ENCODE assay signal across 8 mouse cellular contexts in the genomic region with DNA sequence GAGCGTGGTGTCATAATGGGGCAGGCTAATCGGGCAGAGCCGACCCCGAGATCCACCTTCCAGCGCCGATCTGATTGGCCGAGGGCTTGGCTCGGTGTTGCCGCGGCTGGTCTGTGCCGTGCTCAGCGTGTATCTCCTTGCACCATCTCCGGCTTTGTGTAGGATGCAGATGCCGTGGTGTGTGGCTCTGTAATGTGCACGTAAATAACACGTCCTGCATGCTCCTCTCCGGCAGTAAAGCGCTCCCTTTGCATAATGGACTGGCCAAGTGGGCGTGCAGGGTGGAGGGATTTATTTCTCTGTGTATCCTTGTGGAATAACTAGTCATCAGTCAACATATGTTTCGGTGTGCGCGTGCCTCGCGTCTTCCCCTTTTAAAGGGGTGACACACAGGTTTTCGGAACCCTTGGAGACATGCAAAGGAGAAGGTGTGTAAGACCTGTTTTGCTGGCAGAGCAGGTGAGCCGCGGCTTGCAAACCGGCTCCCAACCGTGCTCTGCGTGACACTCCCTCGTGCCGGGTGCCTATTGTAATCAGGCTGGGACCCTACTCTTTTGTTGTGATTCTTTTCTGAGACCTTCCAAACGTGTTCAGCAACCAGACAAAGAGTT. TPM values are rescaled to one million over a fixed set of nuclear protein-coding genes. Genes with fewer than 3 reads are reported as not detected.
DNase-seq lines count a peak whose midpoint lies in the region; ATAC-seq and TF ChIP-seq lines count a peak whose summit lies in the region.

No protein-coding gene starts in this region.

- H3K4me1 ChIP-seq in embryonic facial prominence, embryonic 13.5 days, result peaks cover 30% of the 10 kb centered on the region
- H3K4me1 ChIP-seq in heart, embryonic 13.5 days, result peaks cover 41% of the 10 kb centered on the region
- H3K4me1 ChIP-seq in kidney, embryonic 16.5 days (ENCODE audit: insufficient read depth, low read length), result peaks cover 34% of the 10 kb centered on the region
- peaks cover 23% of the 10 kb centered on the region for H3K4me1 ChIP-seq in liver, embryonic 15.5 days (replicated peaks)
- peaks cover 12% of the 10 kb centered on the region; the same call in 1 of the 2 replicates for H3K4me1 ChIP-seq in neural tube, embryonic 11.5 days (ENCODE audit: control insufficient read depth, insufficient read depth, low read length)

- H3K4me3 ChIP-seq in C2C12 (ENCODE audit: insufficient read depth, poor library complexity, severe bottlenecking), result peak overlapping the region; percentile 63
- H3K4me3 ChIP-seq in embryonic facial prominence, embryonic 13.5 days, result peak overlapping the region; percentile 66
- H3K4me3 ChIP-seq in heart, embryonic 13.5 days, result peak overlapping the region; percentile 87
- peak overlapping the region; percentile 82 for H3K4me3 ChIP-seq in kidney, embryonic 16.5 days (ENCODE audit: low read length)
- peak overlapping the region; percentile 68 for H3K4me3 ChIP-seq in liver, embryonic 15.5 days (replicated peaks)
- peak overlapping the region; percentile 80 for H3K4me3 ChIP-seq in neural tube, embryonic 11.5 days (ENCODE audit: low read depth, low read length)

- H3K79me3 ChIP-seq in C2C12 (ENCODE audit: low read depth), result peaks cover 29% of the 10 kb centered on the region

- no peaks in the 10 kb centered on the region for H3K36me3 ChIP-seq in C2C12 (ENCODE audit: control insufficient read depth, insufficient read depth)
- H3K36me3 ChIP-seq in embryonic facial prominence, embryonic 13.5 days, result no peaks in the 10 kb centered on the region
- no peaks in the 10 kb centered on the region for H3K36me3 ChIP-seq in heart, embryonic 13.5 days
- H3K36me3 ChIP-seq in kidney, embryonic 16.5 days (ENCODE audit: insufficient read depth, low read length), result no peaks in the 10 kb centered on the region
- no peaks in the 10 kb centered on the region for H3K36me3 ChIP-seq in liver, embryonic 15.5 days (replicated peaks)
- H3K36me3 ChIP-seq in neural tube, embryonic 11.5 days (ENCODE audit: control insufficient read depth, insufficient read depth, low read length), result no peaks in the 10 kb centered on the region

- DNase-seq in adrenal gland, postnatal 36 days, result peak; percentile 88 to 89
- peak; percentile 90 for DNase-seq in neural tube, embryonic 11.5 days (ENCODE audit: low spot score)
- DNase-seq in testis, postnatal 14 days (ENCODE audit: low spot score), result peak; percentile 67

- peak overlapping the region; percentile 81 for H3ac ChIP-seq in C2C12 (ENCODE audit: control insufficient read depth, insufficient read length, low read depth)

- WGBS in embryonic facial prominence, embryonic 13.5 days, result under 1% methylated on average over 33 of the region's 33 CpGs
- under 1% methylated on average over 33 of the region's 33 CpGs for WGBS in heart, embryonic 13.5 days
- WGBS in kidney, embryonic 16.5 days, result under 1% methylated on average over 33 of the region's 33 CpGs
- WGBS in liver, embryonic 15.5 days (ENCODE audit: insufficient replicate concordance), result under 1% methylated on average over 33 of the region's 33 CpGs
- WGBS in neural tube, embryonic 11.5 days, result under 1% methylated on average over 33 of the region's 33 CpGs

- peak overlapping the region; percentile 45; the same call in 1 of the 2 replicates for H3K27ac ChIP-seq in embryonic facial prominence, embryonic 13.5 days
- H3K27ac ChIP-seq in heart, embryonic 13.5 days (replicated peaks), result no peak overlapping the region
- peak overlapping the region; percentile 48 for H3K27ac ChIP-seq in kidney, embryonic 16.5 days (ENCODE audit: low read length)
- 0 out of 2 replicates have a peak overlapping the region, but pooled peaks have one; percentile 48 for H3K27ac ChIP-seq in liver, embryonic 15.5 days (replicated peaks)
- H3K27ac ChIP-seq in neural tube, embryonic 11.5 days (ENCODE audit: low read depth, low read length), result peak overlapping the region; percentile 93

- peak; percentile 56; the same call in 1 of the 2 replicates for ATAC-seq in embryonic facial prominence, embryonic 13.5 days (ENCODE audit: insufficient number of reproducible peaks, insufficient read depth, low FRiP score, low TSS enrichment, low read depth)
- ATAC-seq in heart, embryonic 13.5 days (ENCODE audit: extremely low read depth, insufficient number of reproducible peaks, low FRiP score, low TSS enrichment), result peak; percentile 55; the same call in 1 of the 2 replicates
- peak; percentile 76 for ATAC-seq in kidney, embryonic 16.5 days (ENCODE audit: low FRiP score, low TSS enrichment)
- ATAC-seq in liver, embryonic 15.5 days (ENCODE audit: insufficient read depth), result peak; percentile 66
- peak; percentile 94 for ATAC-seq in neural tube, embryonic 11.5 days (ENCODE audit: insufficient read depth, low FRiP score, low TSS enrichment)

- peaks cover 52% of the 10 kb centered on the region for H3K79me2 ChIP-seq in C2C12 (ENCODE audit: control insufficient read depth, insufficient read depth)

- peak overlapping the region; percentile 78 for H3K4me2 ChIP-seq in embryonic facial prominence, embryonic 13.5 days
- H3K4me2 ChIP-seq in heart, embryonic 13.5 days, result peak overlapping the region; percentile 95
- peak overlapping the region; percentile 95 for H3K4me2 ChIP-seq in kidney, embryonic 16.5 days (replicated peaks; ENCODE audit: low read depth, low read length)
- peak overlapping the region; percentile 94 for H3K4me2 ChIP-seq in liver, embryonic 15.5 days
- H3K4me2 ChIP-seq in neural tube, embryonic 11.5 days (ENCODE audit: low read depth), result peak overlapping the region; percentile 70

- H3K9me3 ChIP-seq in embryonic facial prominence, embryonic 13.5 days, result no peaks in the 10 kb centered on the region
- H3K9me3 ChIP-seq in heart, embryonic 13.5 days, result no peaks in the 10 kb centered on the region
- no peaks in the 10 kb centered on the region for H3K9me3 ChIP-seq in kidney, embryonic 16.5 days (ENCODE audit: low read length)
- no peaks in the 10 kb centered on the region for H3K9me3 ChIP-seq in liver, embryonic 15.5 days (replicated peaks)
- H3K9me3 ChIP-seq in neural tube, embryonic 11.5 days (ENCODE audit: control insufficient read depth, low read length), result no peaks in the 10 kb centered on the region

- H3K9ac ChIP-seq in embryonic facial prominence, embryonic 13.5 days, result peak overlapping the region; percentile 83
- H3K9ac ChIP-seq in heart, embryonic 13.5 days, result peak overlapping the region; percentile 90
- H3K9ac ChIP-seq in kidney, embryonic 16.5 days (replicated peaks; ENCODE audit: low read length), result peak overlapping the region; percentile 79
- peak overlapping the region; percentile 59; the same call in 1 of the 2 replicates for H3K9ac ChIP-seq in liver, embryonic 15.5 days
- peak overlapping the region; percentile 92 for H3K9ac ChIP-seq in neural tube, embryonic 11.5 days (ENCODE audit: low read length)

- TF ChIP-seq CTCF in C2C12 (IDR thresholded peaks at IDR 0.05; ENCODE audit: control insufficient read depth, insufficient read depth, insufficient read length), result no peak

- no peaks in the 10 kb centered on the region for H3K27me3 ChIP-seq in C2C12 (ENCODE audit: control insufficient read depth, insufficient read depth, insufficient read length)
- H3K27me3 ChIP-seq in embryonic facial prominence, embryonic 13.5 days, result peaks cover 13% of the 10 kb centered on the region
- H3K27me3 ChIP-seq in heart, embryonic 13.5 days (replicated peaks), result peaks cover 22% of the 10 kb centered on the region
- H3K27me3 ChIP-seq in kidney, embryonic 16.5 days (ENCODE audit: insufficient read depth, low read length), result peaks cover 9% of the 10 kb centered on the region
- H3K27me3 ChIP-seq in liver, embryonic 15.5 days, result peaks cover 51% of the 10 kb centered on the region
- no peaks in the 10 kb centered on the region for H3K27me3 ChIP-seq in neural tube, embryonic 11.5 days (ENCODE audit: control insufficient read depth, insufficient read depth, low read length)

TF ChIP-seq in C2C12, 6 proteins besides CTCF, POLR2A, EP300 and RAD21:
- no peak for TF ChIP-seq MYOD1 (IDR thresholded peaks at IDR 0.05; ENCODE audit: control insufficient read depth, insufficient read length, low read depth)
- TF ChIP-seq MAX (IDR thresholded peaks at IDR 0.05), result peak; percentile 44
- TF ChIP-seq FOSL1 (IDR thresholded peaks at IDR 0.05; ENCODE audit: insufficient read depth, low read length, poor library complexity, severe bottlenecking), result no peak

RNA-seq across cellular contexts. Expression of a gene that starts 1.2 kb away (rescaled TPM):
- polyA plus RNA-seq in C2C12 (2012; fragmentation: generic; extraction: Trizol), result 35.7 TPM
- 10 to 100 TPM; 54.6 to 82.7 TPM for total RNA-seq in adrenal gland, postnatal 36 days (2021)
- polyA plus RNA-seq in embryonic facial prominence, embryonic 13.5 days (2015; fragmentation: Nextera tagmentation; extraction: Ambion mirVana), result 28.0 and 31.2 TPM in 2 replicates
- 13.9 and 16.2 TPM in 2 replicates for polyA plus RNA-seq in heart, embryonic 13.5 days (2015; fragmentation: Nextera tagmentation; extraction: Ambion mirVana)
- 22.8 and 24.1 TPM in 2 replicates for polyA plus RNA-seq in kidney, embryonic 16.5 days (2015; fragmentation: Nextera tagmentation; extraction: Ambion mirVana)
- polyA plus RNA-seq in liver, embryonic 15.5 days (2015; fragmentation: Nextera tagmentation; extraction: Ambion mirVana), result 3.0 and 3.4 TPM in 2 replicates
- polyA plus RNA-seq in neural tube, embryonic 11.5 days (2014; fragmentation: Nextera tagmentation; extraction: Ambion mirVana), result 71.6 and 79.2 TPM in 2 replicates
